Mouse (Mus musculus): Measurements from ENCODE around the gene Ypel5.

The Ypel5 gene

DNA sequence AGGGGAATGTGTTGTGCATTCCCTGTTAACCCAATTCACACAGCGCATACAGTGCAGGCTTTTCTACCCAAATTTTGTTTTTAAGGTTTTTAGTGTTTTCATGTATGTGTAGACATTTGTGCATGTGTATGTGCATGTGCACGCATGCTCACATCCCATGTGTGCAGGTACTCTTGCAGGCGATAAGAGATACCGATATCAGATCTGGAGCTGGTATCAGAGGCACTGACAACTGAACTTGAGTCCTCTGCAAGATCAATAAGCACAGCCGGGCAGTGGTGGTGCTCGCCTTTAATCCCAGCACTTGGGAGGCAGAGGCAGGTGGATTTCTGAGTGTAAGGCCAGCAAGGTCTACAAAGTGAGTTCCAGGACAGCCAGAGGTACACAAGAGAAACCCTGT, 8.1 kb downstream of the Ypel5 start:
- no peak for DNase-seq (ENCODE audit: low read depth, low spot score)

DNA sequence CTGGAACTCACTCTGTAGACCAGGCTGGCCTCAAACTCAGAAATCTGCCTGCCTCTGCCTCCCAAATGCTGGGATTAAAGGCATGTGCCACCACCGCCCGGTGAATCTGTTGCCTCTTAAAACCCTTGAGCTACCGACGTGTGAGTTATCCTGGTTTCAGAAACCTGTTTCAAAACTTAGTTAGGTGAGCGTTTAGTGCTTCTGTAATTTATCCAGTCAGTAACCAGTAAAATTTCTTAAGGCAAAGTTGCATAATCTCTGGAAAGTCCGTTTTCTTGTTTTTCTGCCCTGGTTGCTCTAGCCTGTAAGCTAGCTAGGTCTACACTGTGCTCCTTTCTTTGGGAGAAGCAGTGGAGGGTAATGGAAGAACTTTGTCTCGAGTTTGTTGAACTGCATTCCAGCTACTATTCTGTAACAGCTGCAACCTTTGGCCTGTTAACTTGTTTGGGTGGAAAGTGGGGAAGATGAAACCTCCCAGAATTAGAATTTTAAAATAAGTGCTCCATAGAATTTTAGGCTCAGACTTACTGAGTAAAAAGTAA, 8.8 kb downstream of the Ypel5 start:
- DNase-seq (ENCODE audit: low read depth, low spot score): no peak

DNA sequence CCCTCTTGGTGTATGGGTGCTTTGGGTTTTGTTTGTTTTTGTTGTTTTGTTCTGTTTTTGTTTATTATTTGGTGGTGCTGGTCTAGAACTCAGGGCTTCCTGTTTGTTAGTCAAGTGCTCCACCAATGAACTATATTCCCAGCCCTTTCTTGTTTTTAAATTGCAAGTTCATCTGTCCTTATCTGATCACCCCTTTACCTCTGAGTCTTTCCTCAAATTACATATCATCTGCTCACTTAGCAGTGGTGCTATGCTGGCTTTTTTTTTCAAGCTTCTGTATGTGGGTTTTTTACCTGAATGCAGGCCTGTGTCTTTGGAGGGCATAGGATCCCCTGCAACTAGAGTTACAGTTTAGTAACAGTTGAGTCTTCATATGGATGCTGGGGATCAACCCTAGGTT, 9.3 kb downstream of the Ypel5 start:
- DNase-seq (ENCODE audit: low read depth, low spot score): no peak

DNA sequence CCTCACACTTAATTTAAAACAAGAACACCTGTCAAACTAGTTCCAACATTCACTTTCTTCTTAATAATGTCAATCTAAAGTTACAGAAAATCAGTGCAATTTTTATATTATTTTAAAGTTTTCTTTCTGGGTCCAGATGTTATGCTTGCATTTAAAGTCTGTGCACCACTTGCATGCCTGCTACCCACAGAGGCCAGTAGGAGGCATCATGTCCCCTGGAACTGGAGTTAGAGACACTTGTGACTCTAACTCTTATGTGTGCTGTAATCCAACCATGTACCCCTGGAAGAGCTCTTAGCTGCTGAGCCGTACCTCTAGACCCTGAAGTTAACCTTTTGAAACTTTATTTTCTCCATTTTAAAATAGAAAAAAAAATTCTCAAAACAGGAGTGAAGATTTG, 19.0 kb downstream of the Ypel5 start:
- DNase-seq (ENCODE audit: low read depth, low spot score): no peak

DNA sequence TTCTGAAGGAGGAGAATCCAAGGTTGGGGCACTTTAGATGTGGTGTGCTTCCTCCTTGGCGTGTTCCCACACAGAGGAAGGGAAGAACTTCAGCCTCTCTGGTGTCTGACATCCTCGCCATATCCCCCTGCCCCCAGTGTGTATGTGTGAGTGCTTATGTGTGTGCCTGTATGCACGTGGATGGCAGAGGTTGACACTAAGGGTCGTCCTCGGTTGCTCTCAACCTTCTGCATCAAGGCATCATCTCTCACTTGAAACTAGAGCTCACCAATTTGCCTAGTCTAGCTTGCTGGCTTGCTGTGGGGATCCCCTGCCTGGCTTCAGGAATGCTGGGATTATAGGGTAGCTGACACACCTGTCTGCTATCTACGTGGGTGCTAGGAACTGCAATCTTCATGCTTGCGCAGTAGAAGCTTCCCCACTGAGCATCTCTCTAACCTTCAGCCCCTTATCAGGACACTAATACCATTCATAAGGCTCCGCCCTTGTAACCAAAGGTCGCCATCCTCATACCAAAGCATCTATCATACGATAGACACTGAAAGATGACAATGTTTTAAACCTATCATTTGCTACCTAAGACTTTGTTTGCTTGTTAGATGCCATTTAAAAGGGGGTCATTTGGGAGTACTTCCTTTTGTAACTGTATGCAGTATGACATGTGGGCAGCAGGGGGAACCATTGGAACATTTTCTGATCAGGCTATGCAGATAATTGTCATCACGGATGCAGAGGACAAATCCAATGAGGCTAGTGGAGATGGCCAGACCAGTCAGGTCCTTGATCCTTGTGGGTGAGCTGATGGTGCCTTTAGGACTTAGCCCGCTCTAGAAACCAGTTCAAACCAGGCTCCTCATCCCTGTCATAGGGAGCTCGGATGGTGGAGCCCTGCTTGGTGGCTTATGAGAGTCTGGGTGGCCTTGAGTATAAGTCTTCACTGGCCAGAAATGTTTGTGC, 21.7 kb downstream of the Ypel5 start:
- DNase-seq (ENCODE audit: low read depth, low spot score): peak; percentile 65

DNA sequence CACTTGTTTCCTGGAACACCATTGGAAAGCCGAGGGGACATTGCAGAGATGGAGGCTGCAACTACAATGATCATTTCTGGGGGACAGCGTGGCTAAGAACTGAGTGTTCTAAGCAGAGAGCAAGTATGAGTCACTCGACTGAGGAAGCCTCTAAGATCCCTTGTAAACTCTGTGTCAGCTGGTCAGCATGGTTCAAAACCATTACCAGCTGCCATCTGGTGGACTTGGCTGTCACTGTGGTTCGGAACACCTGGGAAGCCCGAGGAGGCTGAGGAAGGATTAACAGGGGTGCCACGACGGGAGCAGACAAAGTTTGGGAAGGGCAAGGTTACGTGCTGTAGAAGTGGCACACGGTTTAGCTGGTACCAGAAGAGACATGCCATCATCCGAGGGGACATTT, 27.0 kb downstream of the Ypel5 start:
- no peak for DNase-seq (ENCODE audit: low read depth, low spot score)

DNA sequence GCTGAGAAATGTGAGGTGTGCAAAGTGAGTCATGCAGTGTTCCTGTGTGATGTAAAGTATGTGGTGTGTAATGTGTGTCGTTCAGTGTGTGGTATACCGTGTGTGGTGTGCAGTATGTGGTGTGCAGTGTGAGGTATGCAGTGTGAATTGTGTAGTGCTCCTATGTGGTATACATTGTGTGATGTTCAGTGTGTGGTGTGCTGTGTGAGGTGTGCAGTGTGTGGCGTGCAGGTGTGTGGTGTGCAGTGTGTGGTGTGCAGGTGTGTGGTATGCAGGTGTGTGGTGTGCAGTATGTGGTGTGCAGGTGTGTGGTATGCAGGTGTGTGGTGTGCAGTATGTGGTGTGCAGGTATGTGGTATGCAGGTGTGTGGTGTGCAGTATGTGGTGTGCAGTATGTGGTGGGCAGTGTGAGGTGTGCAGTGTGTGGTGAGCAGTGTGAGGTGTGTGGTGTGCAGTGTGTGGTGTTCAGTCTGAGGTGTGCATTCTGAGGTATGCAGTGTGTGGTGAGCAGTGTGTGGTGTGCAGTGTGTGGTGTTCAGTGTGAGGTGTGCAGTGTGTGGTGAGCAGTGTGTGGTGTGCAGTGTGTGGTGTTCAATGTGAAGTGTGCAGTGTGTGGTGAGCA, 30.5 kb downstream of the Ypel5 start:
- DNase-seq (ENCODE audit: low read depth, low spot score): no peak

DNA sequence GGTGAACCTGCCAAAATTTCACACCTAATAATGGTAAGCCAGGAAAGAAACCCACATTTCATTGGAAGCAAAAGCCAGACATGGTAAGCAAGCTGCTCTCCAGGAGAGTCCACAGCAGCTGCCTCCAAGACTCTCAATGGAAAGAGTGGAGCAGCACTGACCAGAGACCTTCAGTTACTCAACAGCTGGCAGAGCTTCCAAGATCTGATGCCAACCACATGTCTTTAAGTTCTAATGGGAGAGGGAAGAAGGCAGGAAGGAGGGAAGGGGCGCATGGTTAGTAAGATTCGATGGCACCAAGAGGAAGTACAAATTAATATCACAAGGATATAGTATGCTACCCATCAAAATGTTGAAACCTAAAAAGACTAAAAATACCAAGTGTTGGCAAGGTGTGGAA, 31.9 kb downstream of the Ypel5 start:
- no peak for DNase-seq (ENCODE audit: low read depth, low spot score)

DNA sequence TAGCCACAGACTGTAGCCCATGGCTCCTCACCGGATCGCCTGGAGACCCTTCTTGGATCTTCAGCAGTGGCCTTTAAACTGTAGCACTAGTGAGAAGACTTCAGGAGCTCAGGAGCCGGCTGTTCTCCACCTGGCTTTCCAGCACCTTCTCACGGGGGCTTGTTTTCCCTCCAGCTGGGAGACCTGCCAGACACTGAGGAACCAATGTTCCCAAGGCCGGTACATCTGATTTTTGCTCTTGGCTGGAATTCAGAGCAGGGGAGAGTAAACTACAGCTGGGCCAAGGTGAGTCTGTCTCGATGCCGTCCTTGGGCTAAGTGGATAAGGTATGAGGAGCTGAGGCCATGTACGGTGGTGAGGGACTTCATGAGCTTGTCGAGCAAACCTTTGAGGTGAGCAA, 42.7 kb downstream of the Ypel5 start:
- DNase-seq (ENCODE audit: low read depth, low spot score): no peak

DNA sequence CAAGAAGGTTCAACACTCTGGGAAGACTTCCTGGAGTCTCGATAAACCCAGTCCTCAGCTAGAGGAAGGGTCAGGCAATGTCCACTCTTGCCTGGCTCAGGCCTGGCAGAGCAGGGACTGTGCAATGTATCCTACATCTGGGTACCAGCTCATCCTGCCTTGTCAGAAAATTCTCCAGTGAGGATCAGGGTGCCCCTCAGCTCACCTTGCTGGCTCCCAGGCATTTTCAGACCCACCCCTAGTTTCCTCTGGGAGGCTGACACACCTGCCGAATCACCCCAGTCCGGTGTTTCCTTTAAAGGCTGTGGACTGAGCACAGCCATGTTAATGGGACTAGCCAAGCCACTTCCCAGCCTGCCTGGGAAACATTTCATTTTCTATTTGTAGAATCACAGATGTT, 43.9 kb downstream of the Ypel5 start:
- no peak for DNase-seq (ENCODE audit: low read depth, low spot score)

DNA sequence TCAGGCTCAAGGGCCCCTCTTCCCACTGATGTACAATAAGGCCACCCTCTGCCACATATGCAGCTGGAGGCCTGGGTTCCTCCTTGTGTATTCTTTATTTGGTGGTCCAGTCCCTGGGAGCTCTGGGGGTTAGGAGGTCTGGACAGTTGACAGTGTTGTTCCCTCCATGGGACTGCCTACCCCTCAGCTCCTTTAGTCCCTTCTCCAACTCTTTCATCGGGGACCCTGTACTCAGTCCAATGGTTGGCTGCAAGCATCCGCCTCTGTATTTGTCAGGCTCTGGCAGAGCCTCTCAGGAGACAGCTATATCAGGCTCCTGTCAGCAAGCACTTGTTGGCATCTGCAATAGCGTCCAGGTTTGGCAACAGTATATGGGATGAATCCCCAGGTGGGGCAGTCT, 44.8 kb downstream of the Ypel5 start:
- DNase-seq (ENCODE audit: low read depth, low spot score): no peak

DNA sequence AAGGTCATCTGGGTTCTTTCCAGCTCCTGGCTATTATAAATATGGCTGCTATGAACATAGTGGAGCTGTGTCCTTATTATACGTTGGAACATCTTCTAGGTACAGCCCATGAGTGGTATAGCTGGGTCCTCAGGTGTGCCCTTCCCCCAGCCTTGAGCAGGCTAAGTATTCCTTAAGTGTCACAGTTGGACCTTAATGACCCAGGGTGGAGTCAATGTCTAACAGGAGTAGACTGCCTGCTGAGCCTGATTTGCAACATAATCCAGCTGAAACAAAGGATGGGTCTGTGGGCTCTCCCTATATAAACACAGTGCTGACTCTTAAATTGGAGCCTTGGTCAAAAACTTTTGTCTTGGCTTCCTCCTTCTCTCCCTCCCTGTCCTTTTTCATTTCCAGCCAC, 45.6 kb downstream of the Ypel5 start:
- DNase-seq (ENCODE audit: low read depth, low spot score): peak; percentile 98

DNA sequence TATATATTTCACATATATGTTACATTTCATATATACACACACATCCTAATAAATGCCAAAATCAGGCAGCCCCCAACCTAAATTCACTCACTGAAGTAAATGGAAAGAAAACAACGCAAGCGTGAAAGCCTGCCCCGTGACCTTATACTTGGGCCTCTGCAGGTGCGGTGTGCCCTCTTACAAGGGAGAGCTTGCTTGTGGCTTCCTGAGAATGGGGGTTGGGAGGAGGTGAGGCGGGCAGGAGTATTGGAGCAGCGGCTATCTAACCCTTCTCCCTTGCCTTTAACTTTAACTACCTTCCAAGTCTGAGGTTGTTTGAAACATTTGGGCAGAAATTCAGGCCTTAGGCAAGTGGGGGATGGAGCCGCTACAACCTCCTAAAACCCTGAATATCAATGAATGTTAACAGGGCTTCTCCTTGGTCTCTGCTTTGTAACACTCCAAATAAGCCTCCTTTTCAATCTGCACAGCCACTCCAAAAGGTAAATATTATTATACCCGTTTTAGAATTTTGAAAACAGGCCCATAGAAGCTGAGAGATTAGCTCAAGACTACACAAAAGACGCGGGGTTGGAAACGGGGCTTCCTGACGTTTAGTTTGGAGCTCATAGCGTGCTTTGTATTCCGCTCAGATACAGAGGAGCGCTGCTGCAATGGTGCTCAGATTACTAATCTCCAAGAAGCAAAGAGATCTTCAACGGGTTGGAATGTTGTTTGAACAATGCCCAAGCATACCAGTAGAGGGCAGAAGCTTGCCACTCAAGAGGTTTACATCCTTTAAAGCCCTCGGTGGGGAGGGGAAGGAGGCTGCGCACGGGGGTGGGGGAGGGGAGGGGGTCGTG, 53.5 kb downstream of the Ypel5 start:
- DNase-seq (ENCODE audit: low read depth, low spot score): peak; percentile 54

DNA sequence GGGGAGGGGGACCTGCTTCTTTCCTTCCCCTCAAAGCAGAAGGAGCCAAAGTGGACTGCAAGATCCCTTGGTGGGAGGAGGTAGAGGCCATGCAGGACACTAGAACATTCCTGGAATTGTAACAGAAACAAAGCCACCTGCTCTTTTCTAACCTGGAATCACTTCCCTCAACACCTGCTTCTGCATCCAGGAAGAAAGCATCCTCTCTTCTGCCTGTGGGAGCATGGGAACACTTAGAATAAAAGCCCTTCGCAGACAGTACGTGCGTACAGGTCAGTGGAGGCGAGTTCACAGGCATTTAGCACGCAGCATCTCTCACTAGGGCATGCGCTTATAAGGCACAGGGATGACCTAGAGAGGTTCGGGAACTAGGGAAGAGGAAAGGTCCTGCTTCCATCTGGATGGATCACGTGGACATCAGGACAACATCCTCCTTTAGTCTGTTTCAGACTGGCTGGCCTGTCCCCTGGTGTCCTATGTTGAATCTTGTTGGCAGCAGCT, 54.2 kb downstream of the Ypel5 start:
- DNase-seq (ENCODE audit: low read depth, low spot score): no peak

DNA sequence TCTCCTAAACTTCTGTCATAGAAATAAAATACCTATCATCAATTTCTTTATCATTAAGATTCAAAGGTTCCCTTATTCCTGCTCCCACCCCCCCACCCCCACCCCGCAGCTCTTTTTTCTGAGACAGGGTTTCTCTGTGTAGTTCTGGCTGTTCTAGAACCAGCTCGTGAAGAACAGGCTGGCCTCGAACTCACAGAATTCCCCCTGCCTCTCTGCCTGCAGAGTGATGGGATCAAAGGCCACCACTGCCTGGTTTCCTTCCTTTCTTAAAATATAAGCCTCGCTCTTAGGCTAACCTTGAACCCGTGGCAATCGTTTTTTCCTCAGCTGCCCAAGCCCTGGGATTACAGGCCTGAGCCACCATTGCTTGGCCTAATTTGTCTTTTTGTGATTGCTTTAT, 55.3 kb downstream of the Ypel5 start:
- no peak for DNase-seq (ENCODE audit: low read depth, low spot score)

DNA sequence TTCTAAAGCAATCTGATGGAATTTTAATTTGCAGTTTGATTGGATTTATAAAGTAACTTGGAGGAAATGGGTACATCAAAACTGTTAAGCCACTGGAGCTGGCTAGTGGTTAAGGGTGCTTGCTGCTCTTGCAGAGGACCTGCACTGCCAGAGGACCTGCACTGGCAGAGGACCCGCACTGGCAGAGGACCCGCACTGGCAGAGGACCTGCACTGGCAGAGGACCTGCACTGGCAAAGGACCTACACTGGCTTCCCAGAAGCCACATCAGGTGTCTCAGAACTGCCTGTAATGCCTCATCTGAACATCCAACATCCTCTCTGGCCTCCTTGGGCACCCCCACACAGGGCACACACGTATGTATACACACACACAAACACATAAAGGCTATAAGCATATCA, 59.3 kb downstream of the Ypel5 start:
- no peak for DNase-seq (ENCODE audit: low read depth, low spot score)

DNA sequence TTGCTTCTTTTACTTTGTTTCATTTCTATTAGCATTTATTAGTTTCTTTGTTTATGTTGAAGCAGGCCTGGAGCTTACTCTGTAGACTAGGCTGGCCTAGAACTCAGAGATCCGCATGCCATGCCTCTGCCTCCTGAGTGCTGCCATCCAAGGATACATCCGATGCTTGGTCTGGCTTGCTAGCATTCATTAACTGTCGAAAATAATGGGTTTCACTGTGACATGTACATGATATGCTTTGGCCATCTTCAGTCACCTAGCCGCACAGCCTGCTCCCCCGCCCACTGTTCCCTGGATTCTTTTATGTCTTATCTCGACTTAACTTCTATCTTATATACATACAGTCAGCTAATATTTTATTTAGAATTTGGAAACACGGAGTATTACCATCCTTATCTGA, 60.8 kb downstream of the Ypel5 start:
- no peak for DNase-seq (ENCODE audit: low read depth, low spot score)

DNA sequence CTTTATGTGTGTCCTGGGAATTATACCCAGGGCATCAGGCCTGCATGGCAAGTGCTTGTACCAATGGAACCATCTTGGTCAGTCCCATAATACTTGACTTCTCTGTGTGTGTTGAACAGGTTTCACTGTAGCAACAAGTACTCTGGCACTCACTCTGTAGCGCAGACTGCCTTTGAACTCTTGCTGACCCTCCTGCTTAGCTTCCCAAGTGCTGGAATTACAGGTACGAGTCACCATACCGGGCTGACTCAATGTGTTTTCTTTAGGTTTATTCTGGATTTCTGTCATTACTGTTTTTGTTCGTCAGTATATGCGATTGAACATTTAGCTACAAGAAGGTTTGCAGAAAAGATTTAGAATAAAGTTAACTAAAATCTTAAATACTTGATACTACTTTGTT, 61.7 kb downstream of the Ypel5 start:
- no peak for DNase-seq (ENCODE audit: low read depth, low spot score)

DNA sequence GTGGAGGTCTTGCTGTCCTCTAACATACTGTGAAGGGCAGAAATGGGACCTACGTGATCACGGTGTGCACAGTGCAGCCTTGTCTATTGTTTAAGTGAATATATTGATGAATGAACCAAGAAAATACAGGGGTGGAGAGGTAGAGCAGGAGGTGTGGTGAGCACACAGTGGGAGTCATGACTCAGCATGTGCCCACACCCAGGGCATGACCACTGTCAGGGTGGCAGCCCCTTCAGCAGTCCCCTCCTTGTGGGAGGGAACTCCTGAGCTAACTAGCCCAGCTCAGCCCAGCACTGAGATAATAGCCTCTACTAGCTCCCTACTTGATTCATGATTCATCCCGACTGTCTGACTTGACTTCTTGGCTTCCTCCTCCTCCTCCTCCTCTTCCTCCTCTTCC, 62.5 kb downstream of the Ypel5 start:
- no peak for DNase-seq (ENCODE audit: low read depth, low spot score)

Measured in ES-CJ7 (cell line).